Mouse (Mus musculus) 3T3-L1 (cell line): Measurements from ENCODE around the gene Clic6.
A peak's percentile ranks its signal among the peaks of the same experiment; 100 is the strongest.

ENCODE experiments used
- DNase-seq: peaks from one replicate; pipeline ENCODE4 v3.0.0-alpha.2; 2015; ENCODE audit warnings: low read depth, low spot score

The Clic6 gene

GRCm38 (mm10) chr16:92523351-92523750 is 37.8 kb downstream of the Clic6 start:
- DNase-seq = no peak

- DNase-seq = no peak
These were observed 39.1 kb downstream of the Clic6 start for GRCm38 (mm10) chr16:92524651-92525050.

- DNase-seq = no peak
These were observed 40.4 kb downstream of the Clic6 start for GRCm38 (mm10) chr16:92525919-92526318.

- no peak for DNase-seq
These were observed 49.7 kb downstream of the Clic6 start for GRCm38 (mm10) chr16:92535258-92535657.

GRCm38 (mm10) chr16:92538356-92538755 is 52.8 kb downstream of the Clic6 start:
- DNase-seq = no peak

DNA sequence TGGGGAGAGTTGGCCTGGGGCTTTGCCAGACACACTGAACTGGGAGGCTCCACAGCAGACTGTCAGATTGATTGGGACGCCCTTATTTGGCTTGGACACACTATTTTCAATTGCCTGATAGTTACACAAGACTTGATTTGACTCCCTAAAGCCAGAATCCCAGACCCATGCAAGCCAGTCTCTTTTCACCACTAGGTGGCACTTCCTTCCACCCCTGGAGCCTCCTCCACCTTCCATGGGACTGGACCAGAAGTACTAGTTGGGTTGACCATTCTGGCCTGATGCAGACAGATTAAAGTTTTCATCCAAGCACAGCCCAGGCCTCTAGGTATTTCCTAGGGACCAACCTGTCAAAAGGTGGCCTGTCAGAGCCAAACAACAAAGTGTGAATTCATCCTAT is 58.7 kb downstream of the Clic6 start:
- DNase-seq = peak; percentile 84

DNA sequence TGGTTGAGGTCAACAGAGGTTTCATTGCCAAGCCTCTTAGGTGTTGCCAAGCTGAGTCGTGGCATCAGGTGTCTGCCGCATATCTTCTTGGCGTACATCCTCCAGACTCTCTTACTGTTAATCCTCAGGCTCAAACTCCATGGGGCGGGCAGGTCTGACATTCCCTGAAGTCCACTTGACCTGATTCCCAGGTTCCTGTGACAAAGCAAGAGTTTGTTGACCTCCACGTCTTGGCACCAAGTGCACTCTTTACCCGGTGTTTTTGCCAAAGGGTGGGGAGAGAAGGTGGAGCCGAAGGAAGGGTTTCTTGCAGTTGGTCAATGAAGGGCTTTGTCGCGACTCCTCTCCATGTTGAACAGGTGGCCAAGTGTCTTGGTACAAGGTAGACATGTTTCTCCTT is 63.1 kb downstream of the Clic6 start:
- DNase-seq = no peak

- DNase-seq = no peak
These were observed 66.0 kb downstream of the Clic6 start for GRCm38 (mm10) chr16:92551266-92552105.

GRCm38 (mm10) chr16:92552106-92552382 is 66.5 kb downstream of the Clic6 start:
- DNase-seq = no peak

DNA sequence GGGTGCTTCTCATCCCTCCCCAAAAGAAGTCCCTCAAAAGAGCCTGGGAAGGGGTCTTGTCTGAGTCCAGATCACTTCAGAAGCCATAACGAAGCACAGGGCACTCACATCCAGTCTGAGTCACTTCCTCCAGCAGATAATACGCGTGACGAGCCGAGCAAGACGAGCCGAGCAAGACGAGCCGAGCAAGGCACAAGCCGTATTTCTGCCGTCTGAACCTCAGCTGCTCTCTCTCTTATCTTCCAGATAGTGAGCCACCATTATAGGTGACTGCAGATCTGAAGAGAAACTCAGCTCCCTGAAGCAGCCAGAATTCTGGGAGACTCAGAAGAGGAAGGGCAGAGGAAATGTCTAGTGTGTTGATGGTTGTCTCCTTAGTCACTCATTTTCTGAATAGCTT is 67.3 kb downstream of the Clic6 start:
- DNase-seq = no peak

GRCm38 (mm10) chr16:92555051-92555450 is 69.5 kb downstream of the Clic6 start:
- no peak for DNase-seq

GRCm38 (mm10) chr16:92565291-92565690 is 79.8 kb downstream of the Clic6 start:
- peak; percentile 16 for DNase-seq

- peak; percentile 95 for DNase-seq
These were observed 80.2 kb downstream of the Clic6 start for GRCm38 (mm10) chr16:92565708-92566107.

DNA sequence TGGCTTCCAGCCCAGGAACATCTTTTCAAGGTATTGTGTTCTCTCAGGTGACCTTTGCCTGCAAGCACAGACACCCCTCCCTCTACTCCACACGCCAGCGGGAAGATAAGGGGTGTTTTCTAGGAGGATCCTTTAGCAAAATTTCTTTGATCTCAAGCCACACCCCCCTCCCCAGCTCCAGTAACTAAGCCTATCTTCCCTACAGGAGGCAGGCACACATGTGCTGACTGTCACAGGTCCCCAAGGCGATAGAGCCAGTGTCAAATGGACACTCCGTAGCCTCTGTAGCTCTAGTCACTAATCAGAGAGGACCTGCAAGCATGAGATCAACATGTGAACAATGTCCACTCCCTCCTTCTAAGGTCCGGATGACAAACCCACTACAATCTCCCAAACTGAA is 80.6 kb downstream of the Clic6 start:
- no peak for DNase-seq

DNA sequence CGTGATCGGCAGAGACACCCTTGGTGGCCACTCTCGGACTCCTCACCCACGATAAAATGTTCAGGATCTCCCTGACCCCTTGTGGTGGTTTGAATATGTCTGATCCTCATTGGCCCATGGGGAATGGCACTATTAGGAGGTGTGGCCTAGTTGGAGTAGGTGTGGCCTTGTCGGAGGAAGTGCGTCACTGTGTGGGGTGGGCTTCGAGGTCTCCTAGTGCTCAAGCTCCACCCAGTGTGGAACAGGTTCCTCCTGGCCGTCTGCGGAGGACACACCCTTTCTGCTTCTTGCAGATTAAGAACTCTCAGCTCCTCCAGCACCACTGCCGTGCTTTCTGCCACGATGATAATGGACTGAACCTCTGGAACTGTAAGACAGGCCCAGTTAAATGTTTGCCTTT is 85.7 kb downstream of the Clic6 start:
- DNase-seq = no peak

DNA sequence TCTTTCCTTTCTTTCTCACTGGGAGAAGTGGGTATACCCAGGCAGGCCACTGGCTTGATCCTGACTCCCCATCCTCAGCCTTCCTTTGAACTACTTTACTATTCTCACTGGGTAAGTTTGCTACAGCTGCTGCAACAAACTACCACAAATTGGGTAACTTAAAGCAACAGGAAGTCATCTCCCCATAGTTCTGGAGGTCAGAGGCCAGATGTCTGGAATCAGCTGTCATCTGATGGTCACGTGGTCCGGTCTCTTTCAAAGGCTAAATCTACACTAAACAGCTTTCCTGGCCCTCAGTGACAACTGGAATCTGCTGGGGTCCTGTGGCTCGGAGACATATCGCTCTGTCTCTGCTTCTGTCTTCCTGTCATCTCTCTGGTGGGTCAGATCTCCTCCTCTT is 87.7 kb downstream of the Clic6 start:
- DNase-seq = no peak

GRCm38 (mm10) chr16:92575792-92576191 is 90.3 kb downstream of the Clic6 start:
- no peak for DNase-seq

DNA sequence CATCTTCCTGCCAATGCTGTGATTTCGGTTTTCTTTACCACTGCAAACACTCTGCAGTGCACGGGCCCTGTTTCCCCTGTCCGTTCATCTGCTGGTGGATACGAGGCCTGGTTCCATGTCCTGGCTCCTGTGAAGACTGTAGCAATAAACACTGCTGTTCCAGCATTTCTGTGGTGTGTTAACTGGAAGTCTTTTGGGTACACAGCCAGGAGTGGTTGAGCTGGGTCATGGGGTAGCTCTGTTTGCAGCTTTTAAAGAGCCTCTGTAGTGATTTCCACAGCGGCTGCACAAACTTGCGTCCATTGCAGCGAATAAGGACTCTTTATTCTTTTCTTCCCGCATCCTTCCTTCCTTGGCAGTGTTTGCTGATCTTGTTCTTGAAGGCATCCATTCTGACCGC is 91.8 kb downstream of the Clic6 start:
- no peak for DNase-seq

GRCm38 (mm10) chr16:92578915-92579653 is 93.5 kb downstream of the Clic6 start:
- DNase-seq = no peak

DNA sequence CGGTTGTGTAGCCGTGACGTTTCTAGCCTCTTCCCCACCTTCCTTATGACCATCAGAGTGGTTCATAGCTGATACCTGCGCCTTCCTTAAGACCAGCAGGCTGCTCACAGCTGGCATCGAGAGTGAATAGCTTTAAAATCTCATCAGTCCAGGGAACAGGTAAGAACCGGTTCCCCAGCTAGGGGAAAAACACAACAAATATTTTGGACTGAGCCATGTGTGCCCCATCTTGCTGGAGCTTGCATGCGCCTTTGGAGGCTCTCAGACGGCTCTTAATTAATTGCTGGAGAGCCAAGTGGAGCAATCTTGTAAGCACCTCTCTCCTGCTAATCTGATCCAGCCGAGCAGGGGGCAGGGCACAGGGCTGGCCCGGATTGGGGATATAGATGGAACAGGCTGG is 95.4 kb downstream of the Clic6 start:
- DNase-seq = no peak

GRCm38 (mm10) chr16:92581767-92582166 is 96.2 kb downstream of the Clic6 start:
- DNase-seq = no peak

DNA sequence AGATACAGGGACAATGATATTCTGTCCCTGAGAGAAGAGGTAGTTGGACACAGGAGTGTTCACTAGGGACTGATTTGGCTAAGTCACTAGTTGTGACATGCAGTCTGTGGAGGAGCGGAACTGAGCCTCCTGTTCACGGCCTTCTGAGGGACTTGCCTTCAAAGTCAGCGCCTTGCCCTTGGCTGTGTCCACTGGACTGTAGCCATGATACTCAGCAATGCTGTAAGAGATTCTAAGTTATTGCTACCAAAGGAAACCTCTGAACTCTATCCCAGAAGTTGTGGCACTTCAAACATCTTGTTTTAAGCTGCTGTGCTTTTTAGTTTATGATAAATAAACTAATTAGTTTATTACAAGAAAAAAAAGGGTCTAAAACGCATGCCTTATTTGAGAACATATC is 102.3 kb downstream of the Clic6 start:
- DNase-seq = no peak
